Mouse (Mus musculus): ENCODE results near the gene 4931406P16Rik.
"Not testable (repeated sequence)": the region's sequence is repeated elsewhere in the genome, so short reads cannot be mapped to it uniquely, and the experiment has no call there.

Gene 4931406P16Rik

DNA sequence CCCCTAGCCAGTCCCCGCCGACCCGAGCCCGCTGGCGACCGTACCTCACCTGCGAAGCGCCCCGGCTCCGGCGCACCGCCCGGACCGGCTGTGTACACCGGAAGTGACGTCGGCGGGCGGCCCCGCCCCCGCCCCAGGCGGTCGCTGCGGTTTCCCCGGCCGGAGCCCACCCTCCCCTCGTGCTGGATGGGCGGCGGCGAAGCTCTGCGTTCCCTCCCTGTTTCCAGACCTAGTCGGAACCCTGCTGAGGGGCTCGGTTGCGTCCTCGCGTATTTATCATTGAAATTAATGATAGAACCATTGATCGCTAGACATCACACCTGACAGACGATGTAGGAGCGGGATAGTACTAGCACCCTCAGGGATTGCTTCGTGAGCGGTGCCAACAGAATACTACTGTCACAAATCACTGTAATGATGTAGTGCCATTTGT is at the start of gene 4931406P16Rik:
4931406P16Rik (minus strand) TSS at position 109 of the 433 bp plus-strand sequence.
- DNase-seq (ENCODE audit: low spot score) = peak; percentile 86

DNA sequence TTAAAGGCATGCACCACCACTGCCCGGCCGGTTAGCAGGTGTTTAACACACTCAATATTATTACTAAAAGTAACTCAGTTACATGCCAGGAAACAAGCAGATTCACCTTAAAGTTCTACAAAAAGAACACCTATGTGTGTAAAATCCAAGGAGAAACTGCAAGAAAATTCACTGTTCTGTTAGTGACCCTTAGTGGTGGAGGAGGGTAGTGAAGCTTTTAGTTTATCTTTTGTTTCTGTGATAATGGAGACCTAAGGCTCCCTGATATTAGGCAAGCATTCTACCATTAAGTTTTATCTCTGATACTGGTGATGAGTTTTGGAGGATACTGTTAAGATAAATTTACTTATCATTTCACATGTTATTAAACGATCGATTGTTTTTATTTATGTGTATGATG is 42.3 kb upstream of the 4931406P16Rik start:
- peak; percentile 35 for DNase-seq (ENCODE audit: low spot score)

DNA sequence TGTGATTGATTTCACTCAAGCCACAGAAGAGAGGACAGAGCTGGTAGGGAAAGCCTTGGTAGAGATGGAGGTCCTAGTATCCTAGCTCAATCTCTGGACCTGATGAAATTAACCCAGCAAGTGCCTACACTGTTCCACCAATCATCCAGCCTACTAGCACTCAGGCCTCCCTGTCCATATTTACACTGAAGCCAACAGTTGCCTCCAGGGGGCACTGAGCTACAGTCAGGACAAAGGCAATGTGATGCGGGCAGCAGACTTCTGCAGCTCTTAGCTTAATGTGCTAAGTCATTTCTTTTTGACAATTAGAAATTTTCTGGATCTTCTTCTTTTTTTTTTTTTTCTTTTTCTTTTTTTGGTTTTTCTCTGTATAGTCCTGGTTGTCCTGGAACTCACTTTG is 38.6 kb upstream of the 4931406P16Rik start:
- no peak for DNase-seq (ENCODE audit: low spot score)

DNA sequence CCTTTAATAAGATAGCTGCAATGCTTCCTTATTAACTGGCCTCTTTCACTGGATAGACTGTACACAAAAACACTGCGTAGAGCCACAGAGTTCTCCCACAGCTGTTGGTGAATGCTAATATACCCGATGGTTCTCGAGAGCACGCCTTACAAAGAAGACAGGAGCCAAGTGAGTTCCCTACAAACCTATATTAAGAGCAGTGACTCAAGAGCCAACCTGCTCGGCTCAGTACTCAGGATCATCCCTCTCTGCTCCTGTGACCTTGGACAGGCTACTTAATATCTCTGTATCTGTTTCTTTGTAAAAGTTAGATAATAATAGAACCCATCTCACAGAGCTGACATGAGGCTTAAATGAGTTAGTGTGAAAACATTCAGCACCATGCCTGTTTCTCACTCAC is 36.8 kb upstream of the 4931406P16Rik start:
- no peak for DNase-seq (ENCODE audit: low spot score)

DNA sequence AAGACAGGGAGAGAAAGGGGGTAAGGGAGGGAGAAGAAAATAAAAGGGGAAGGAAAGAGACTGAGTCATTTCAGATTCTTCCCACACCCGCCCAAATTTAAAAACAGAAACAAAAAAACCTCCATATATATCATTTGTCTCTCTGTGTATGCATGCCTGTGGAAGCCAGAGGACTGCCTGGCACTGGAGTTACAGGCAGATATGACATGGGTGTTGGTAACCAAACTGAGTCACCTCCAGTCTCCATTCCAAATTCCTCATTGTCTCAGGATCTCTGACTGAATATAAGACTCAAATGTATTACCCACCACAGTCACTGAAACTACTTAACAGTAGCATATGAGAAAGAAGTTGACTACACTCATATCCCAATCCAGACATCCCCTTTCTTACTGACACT is 34.7 kb upstream of the 4931406P16Rik start:
- no peak for DNase-seq (ENCODE audit: low spot score)

DNA sequence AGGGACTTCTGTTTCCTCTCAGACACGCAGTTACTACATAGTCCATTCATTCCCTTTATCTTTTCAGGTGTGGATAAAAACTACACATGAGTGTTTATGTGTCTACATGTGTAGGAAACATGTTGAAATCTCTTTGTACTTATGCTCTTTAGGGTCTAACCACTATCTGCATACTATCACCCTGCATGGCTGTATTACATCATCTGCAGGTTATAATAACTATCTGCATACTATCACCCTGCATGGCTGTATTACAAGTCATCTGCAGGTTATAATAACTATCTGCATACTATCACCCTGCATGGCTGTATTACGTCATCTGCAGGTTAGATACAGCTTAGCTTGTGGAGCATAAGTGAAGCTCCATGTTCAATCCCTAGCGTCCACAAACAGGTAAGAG is 33.7 kb upstream of the 4931406P16Rik start:
- DNase-seq (ENCODE audit: low spot score) = no peak

DNA sequence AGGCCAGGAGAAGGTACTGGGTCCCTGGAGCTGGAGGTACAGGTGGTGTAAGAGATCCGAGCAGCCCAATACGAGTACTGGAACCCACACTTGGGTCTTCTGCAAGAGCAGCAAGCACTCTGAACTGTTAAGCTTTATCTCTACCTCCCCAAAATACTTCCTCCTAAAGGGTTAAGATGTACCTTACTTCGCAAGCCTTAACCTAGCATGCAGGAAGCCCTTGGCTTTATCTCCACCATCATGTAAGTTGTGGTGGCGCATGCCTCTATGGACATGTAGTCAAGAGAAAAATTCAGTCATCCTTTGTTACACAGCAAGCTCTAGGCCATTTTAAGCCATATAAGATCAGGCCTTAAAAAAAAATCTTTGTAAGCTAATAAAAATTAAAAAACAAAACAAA is 33.2 kb upstream of the 4931406P16Rik start:
- no peak for DNase-seq (ENCODE audit: low spot score)

DNA sequence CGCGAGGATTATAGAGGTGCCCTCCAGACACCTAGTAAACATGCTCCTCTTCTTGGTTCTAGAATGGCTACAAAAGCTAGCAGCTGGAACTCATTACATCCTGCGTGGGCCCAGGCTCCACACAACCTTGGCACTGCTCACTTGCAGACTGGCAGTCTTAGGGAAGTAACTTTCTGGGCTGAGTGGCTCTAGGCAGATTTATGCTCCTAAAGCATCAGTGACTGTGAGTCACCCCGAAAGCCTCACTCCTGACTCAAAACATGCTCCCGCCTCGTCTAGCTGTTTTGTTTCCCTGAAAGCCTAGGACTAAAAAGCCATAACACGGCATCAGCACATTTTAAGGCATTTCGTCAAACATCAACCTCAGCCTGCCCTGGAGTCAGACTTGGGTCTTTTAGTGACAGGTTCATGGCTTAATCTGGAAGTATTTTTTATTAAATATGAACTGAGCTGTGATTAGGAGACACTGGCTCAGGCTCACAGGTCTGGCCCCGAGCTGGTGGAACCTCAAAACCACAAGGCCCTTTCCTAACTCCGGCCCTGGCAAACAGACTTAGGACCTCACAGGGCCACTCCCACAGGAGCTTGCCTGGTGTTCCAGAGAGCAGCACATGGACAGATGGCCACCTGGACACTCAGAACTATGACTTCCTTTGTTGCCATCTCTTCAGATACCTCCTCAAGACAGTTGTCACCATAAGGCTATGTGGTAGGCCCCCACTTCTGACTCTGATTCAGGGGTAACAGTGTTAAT is 28.9 kb upstream of the 4931406P16Rik start:
- DNase-seq (ENCODE audit: low spot score) = peak; percentile 44

DNA sequence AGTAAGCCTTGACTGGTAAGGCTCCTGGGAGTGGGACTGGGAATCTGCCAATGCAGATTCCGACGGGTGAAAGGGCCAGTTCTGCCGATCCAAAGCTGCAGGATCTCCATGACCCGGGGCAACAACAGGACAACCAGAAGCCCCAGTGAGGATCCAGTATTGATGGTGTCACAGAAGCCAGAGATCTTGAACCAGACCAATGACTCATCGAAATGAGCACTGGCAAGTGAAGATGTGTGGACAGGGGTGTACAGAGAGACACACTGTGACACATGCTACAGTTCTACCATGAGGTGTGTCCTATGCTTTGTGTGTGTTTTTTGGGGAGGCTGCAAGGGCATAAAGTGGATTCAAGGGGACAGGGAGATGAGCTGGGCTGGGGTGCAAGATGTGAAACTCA is 27.5 kb upstream of the 4931406P16Rik start:
- no peak for DNase-seq (ENCODE audit: low spot score)

DNA sequence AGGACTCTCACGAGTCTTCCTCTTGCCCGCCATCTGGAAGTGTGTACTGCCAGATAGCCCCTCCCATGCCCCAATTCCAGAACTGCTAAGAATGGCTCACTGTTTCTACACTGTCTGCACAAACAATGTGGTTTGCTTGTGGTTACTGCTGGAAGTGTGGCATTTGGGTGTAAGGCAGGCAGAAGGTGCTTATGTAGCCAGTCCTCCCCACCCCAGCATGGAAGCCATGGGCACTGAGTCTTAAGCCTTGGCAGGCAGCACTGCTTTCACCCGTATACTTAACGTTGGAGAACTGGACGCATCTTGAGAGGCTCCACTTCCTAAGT is 25.8 kb upstream of the 4931406P16Rik start:
- no peak for DNase-seq (ENCODE audit: low spot score)

DNA sequence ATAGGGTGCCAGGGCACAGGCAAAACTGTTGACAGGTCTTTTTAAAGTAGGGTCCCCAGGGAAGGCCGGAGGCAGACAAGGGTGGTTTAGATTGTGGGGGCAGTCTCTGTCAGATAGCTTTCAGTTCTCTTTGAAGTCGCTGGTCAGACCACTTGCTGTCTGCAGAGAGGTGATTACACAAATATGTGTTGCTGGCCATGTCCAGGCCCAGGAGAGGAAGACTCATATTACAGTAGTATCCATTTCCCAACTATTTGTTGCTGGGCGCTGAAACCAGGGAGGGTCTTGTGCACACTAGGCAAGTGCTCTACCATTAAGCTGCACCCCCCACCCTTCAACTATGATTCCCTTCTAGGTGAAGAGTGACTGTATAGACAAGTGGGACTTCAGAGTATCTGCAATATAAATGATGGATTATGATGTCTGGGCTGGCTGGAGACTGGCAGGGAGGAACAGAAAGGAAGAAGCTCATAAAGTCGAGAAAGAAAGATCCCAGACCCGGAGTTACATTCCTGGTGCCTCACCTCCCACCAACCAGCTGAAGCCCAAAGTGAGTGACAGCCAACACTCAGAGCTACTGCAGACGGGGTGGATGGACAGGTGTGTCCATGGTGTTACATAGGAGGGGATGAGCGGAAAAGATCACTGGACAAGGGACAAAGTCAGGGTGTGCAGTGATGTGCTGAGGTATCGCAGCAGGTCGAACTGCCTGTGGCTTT is 25.3 kb upstream of the 4931406P16Rik start:
- no peak for DNase-seq (ENCODE audit: low spot score)

DNA sequence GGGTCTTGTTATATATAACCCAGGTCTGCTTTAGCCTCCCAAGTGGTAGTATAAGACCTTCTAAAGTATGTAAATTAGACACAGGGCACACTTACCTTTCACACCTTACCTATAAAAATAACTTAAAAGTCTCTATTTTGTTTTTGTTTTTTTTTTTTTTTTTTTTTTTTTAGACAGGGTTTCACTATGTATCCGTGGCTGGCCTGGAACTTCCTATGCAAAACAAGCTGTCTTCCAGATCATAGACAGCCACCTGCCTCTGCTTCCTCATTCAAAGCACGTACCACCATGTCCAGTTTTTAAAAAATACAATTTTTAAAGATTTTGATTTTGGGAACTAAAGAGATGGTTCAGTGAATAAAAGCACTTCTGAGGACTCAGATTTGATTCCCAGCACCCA is 23.9 kb upstream of the 4931406P16Rik start:
- DNase-seq (ENCODE audit: low spot score) = no peak

DNA sequence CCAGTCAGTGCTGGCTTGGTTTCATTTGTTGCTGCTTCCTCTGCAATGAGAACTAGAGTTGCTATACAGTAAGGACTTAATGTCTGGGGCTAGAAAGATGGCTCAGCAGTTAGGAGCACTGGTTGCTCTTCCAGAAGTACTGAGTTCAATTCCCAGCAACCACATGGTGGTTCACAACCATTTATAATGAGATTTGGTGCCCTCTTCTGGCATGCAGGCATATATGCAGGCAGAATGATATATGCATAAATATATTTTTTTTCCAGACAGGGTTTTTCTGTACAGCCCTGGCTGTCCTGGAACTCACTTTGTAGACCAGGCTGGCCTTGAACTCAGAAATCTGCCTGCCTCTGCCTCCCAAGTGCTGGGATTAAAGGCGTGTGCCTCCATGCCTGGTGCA is 23.2 kb upstream of the 4931406P16Rik start:
- DNase-seq (ENCODE audit: low spot score) = not testable (repeated sequence)

DNA sequence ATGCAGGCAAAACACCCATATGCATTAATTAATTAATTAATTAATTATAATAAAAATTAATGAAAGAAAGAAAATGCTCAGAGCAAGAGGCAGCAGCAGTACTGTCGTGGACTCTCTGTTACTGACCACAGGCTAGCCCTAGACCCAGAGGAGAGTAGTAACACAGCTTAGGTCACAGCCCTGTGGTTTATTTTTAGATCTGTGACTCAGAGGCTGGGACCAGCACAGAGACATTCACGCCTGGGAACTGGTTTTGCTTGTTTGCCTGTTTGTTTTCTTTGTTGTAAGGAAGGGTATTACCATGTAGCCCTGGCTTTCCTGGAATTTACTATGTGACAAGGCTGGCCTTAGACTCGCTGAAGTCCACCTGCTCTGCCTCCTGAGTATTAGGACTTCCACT is 14.1 kb upstream of the 4931406P16Rik start:
- no peak for DNase-seq (ENCODE audit: low spot score)

DNA sequence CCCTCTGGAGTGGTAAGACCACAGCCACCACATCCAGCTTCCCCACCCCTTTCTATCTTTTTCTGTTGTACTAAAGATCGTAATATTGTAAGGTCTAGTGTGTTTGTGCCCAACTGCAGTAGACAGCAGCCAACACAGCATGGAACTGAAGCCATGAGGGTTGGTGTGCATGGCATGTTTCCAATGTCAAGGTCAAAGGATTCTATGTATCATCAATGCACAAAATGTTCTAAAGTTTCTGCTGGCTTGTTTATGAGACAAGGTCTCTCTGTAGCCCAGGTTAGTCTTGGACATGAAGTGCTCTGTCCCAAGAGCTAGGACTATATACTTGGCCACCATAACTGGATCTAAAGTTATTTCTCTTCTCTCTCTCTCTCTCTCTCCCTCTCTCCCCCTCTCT is 11.5 kb upstream of the 4931406P16Rik start:
- DNase-seq (ENCODE audit: low spot score) = no peak

DNA sequence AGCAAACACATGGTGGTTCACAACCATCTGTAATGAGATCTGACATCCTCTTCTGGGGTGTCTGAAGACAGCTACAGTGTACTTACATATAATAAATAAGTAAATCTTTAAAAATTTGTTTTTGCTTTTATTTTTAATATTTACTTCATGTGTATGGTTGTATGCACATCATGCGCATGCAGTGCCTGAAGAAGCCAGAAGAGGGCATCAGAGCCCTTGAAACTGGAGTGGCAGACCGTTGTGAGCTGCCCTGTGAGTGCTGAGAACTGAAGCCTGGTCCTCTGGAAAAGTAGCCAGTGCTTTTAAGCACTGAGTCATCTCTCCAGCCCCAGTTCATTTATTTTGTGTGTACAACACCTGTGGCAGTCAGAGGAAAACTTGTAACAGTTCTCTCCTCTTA is 10.7 kb upstream of the 4931406P16Rik start:
- DNase-seq (ENCODE audit: low spot score) = no peak

DNA sequence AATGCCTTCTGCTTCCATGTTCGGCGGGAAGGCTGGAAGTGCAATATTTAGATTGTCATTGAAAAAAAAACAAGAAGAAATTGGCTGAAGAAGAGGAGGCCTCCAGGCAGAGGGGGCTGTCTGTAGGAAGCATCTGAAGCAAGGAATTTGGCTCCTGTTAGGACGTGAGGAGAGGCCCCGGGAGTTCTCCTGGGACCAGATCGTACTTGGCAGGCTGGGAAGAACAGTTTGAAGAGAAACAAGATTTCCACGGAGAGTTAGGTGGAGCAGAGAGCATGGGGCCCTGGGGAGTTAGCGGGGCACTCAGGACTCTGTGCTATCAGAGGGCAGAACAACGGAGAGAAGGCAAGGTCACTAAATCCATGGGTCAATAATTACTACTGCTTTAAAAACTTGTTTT is 10.0 kb upstream of the 4931406P16Rik start:
- DNase-seq (ENCODE audit: low spot score) = no peak

DNA sequence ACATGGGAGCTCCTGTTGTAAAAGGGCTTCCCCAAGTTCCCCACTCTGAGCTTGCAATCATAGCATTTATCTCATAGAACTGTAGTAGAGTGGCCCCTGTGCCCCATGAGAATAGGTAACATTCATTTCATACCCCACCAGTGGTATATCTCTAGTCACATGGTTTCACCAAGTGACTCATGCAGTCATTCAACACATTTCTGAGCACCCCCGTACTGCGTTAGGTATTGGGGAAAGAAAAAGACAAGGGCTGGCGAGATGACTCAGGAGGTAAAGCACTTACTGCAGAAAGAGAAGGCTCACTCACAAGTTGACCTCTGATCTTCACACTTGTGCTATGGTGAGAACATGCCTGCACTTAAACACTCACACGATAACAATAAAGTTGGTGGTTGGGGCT is 8.6 kb upstream of the 4931406P16Rik start:
- DNase-seq (ENCODE audit: low spot score) = no peak

DNA sequence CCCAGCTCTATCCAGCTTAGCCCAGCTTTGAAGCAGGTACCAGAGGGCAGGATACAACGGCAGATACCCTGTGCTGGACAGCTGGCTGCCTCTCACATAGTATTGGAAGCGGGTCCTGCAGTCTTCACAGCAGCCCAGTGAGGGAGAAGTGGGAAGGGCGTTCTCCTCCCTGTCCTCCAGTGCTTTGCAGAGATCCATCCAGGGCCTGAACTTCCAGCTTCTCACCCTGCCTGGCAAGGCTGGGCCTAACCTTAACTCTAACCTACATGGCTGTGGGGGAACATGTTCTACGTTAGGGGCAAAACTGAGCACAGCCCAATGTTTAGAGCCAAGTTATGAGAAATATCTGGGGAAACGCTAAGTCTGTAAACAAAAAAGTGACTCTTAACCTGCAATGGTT is 7.8 kb upstream of the 4931406P16Rik start:
- no peak for DNase-seq (ENCODE audit: low spot score)

DNA sequence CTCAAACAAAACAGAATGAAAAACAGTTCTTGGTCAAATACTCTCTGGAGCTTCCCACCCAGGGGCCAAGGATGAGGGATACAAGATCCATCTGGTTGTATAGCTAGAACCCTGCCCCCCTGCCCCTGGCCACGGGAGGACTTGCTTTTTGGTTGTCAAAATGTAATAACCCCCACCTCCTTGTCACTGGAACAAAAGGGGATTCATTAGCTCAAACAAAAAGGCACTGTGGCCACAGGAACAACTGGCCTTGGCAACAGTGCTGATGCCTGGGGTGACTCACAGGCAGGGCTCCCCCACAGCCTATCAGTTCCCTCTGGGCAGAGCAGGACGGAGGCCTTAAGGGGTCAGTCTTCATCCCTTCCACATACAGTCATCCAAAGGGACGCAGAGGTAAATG is 6.6 kb upstream of the 4931406P16Rik start:
- DNase-seq (ENCODE audit: low spot score) = peak; percentile 70

DNA sequence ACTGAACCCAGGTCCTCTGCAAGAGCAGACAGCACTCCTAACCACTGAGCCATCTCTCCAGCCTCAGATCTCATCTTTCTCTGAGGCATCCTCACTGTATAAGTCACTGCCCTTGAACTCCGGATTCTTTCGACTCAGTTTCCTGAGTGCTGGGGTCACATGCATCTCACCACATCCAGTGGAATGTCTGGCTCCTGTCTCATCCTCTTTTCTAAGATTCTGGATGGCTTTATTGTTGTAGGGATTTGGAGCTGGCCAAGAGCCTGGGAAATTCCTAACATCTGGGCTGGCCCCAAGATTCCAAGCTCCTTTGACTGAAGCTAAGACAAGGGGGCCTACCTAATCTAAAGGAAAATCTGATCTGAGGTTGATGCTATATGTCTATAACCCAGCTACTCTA is 5.8 kb upstream of the 4931406P16Rik start:
- DNase-seq (ENCODE audit: low spot score) = no peak

DNA sequence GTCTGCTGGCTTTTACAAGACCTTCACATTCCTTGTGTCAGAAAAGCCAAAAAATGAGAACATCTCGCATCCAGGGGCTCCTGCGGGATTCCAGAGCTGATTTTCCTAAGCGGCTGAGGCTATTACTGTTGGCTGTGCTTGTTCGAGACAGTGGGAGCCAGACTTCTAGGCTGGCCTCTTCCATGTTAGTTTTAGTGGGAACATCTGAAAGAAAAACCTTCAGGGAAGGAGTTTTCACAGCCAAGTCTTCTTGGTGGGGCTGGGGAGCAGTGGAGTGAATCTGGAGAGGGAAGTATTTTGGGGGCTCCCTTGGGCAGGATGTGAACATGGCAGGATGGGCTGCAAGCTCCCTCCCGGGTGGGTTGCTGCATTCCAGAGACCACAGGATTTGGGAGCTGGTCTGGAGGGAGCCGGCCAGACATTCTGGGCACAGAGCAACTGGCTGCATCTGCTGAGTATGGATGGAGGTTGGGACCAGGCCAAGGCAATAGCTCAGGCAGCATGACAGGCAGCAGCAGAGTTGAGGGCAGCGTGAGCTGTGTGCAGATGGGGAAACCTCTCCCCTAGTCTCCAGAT is 4.6 kb upstream of the 4931406P16Rik start:
- DNase-seq (ENCODE audit: low spot score) = peak; percentile 53

DNA sequence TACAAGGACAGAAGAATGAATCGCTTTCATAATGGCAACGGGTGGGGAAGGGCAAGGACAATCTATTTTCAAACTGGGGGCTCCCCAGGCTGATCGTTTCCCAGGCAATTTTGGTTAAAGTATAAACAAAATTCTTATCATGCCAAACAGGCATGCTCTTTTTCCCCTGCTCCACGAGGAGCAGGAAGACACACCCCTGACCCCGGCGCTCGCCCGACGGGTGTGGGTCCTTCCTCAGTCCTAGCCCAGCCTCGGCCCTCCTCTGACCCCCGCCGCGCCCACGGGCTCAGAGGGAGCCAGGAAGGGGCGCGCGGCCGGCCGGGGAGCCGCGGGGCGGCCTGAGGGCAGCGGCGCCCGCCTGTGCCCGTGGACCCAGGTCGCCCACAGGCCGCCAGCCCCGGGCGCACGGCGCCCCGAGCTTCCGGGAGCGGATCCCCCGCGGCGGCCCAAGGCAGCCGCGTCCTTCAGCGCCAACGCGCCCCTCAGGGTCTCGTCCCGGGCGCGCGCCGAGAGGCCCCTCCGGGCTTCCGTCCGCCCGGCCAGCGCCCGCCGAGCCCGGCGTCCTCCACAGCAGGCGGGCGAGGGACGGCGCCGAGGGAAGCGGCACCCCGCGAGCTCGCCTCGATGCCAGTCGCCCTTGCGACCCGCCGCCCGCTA is 437 bp downstream of the 4931406P16Rik start:
- no peak for DNase-seq (ENCODE audit: low spot score)
